Mouse (Mus musculus) lung, postnatal 4 days (tissue): Measurements from ENCODE around the gene Fkbp8.

Experiments
- DNase-seq, 2 experiments: peaks; one replicate each; pipeline ENCODE4 v3.0.0; 2021

Gene Fkbp8

GRCm38 (mm10) chr8:70529741-70530161 lies 2.2 kb downstream of the Fkbp8 start:
- no peak for DNase-seq

- DNase-seq, result no peak
Measured at GRCm38 (mm10) chr8:70530314-70530713, 2.8 kb downstream of the Fkbp8 start.

DNA sequence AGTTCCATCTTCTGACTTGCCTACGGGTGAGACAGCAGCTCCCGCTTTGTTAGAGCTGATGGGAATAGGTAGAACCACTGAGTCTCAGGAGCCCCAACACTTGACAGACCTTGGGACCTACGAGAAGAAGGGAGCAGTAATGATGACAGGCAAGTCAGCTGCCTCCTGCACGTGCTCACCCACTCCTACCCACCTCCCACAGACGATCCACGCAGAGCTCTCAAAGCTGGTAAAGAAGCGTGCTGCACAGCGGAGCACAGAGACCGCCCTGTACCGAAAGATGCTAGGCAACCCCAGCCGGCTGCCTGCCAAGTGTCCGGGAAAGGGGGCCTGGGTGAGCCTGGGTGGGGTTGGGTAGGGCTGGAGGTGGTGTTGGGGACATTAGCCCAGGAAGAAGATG lies 6.8 kb downstream of the Fkbp8 start:
- DNase-seq, result no peak

DNA sequence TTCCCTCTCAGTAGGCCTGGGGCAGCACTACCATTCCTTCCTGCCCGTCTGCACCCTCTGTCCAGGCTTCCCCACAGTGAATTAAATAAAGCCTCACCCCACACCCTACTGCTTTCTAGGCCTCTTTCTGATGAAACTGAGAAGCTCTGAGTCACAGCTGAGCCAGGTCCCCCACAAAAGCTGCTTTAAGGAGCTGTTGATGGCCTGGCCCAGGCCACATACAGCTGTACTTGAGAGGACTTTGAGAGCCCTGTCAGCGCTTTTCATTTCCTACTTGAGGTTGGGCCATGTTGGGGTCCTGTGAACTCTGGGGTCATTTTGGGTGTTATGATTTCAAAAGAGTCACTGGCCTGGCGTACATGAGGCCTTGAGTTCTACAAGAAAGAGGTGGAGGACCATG lies 7.7 kb downstream of the Fkbp8 start:
- DNase-seq, result peak; percentile 37 to 74

DNA sequence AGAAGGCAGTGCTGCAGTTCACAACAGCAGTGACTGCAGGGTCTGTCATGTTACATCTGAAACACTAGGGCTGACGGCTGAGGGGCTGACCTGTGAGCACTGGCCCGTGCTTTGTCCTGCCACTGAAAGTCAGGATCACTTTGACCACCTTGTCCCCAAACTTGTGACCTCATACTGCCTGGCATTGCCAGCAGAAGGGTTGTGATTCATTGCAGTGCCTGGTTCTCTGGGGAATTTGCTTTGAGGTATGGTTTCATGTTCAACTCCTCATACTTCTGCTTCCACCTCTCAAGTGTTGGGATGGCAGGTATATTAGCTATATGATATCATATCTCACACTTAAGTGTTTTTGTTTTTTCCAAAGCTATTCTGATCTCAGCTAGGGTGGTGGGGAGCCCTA lies 8.2 kb downstream of the Fkbp8 start:
- DNase-seq, result no peak

GRCm38 (mm10) chr8:70538024-70538579 lies 10.6 kb downstream of the Fkbp8 start:
- peak; percentile 84 to 90 for DNase-seq

GRCm38 (mm10) chr8:70538633-70539076 lies 11.1 kb downstream of the Fkbp8 start:
- peak; percentile 99 to 100 for DNase-seq

DNA sequence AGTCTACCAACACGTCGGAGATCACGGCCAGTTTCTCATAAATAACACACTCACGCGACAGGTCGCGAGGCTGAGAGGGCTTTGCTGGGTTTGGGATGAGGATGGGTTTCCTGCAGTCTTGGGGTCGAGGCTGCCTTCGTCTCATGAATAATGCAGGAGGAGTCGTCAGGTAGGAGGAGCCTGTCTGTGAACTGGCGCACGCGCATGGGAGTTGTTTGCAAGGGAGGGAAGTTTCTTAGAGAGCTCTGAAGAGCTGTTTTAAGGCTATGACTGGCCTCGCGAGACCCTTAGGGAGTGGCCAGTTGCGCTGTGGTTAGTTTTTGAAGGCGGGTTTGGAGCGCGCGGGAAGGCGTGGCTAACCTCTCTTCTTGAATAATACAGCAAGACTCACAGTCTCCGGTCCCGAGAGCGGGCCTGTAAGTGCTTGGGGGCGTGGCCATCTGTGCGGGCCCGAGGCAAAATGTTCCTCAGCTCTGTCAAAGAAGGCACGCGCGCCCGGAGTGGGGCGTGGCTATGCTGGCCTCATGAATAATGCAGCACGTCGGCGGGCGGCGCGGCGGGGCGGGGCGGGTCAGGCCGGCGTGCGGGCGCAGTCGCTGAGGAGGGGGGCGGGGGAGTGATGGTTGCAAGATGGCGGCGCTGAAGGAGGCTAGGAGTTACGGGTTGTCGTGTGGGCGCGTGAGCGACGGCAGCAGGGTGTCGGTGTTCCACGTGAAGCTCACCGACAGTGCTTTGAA lies 11.7 kb downstream of the Fkbp8 start, which contains the start of gene Ell:
TSS of gene Ell (plus strand) at position 381 of the 737 bp plus-strand sequence.
- DNase-seq, result peak; percentile 100

- peak in 1 of 2 experiments; percentile 21 for DNase-seq
Measured at GRCm38 (mm10) chr8:70540013-70540506, 12.5 kb downstream of the Fkbp8 start.

- no peak for DNase-seq
Measured at GRCm38 (mm10) chr8:70540507-70541071, 13.1 kb downstream of the Fkbp8 start.

DNA sequence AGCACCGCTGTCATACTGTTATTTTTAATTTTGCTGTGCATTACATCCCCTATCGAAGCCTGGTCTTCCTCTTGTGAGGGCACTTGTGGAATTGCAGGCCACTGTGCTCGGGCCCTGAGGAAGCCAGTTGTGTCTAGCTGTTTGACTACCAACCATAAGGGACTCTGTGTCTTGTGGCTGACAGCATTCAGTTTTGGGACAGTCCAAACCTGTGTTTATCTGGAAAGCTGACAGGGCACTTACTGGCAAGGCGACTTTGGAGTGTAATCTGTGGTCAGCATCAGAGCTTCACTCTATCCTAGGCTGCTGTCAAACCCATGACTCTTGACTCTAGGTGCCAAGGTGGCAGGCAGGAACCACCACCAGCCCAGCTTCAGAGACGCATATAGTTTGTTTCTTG lies 13.6 kb downstream of the Fkbp8 start:
- DNase-seq, result no peak

GRCm38 (mm10) chr8:70544200-70544687 lies 16.7 kb downstream of the Fkbp8 start:
- peak; percentile 75 to 83 for DNase-seq

- DNase-seq, result peak in 1 of 2 experiments; percentile 22
Measured at GRCm38 (mm10) chr8:70546412-70546811, 18.9 kb downstream of the Fkbp8 start.

DNA sequence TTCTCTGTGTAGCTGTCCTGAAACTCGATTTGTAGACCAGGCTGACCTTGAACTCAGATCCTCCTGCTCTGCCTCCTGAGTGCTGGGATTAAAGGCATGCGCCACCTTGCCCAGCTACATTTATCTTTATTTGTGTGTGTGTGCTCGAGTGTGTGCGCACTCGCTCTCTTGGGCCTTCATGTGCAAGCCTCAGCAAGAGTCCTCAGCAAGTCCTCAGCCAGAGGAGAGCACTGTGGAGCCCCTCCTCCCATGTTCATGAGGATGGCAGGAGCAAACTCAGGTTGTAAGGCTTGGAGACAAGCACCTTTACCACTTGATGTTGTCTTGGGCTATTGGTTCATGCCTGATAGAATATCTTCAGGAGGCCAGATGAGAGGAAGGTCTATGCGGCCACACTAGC lies 20.2 kb downstream of the Fkbp8 start:
- peak in 1 of 2 experiments; percentile 58 for DNase-seq

DNA sequence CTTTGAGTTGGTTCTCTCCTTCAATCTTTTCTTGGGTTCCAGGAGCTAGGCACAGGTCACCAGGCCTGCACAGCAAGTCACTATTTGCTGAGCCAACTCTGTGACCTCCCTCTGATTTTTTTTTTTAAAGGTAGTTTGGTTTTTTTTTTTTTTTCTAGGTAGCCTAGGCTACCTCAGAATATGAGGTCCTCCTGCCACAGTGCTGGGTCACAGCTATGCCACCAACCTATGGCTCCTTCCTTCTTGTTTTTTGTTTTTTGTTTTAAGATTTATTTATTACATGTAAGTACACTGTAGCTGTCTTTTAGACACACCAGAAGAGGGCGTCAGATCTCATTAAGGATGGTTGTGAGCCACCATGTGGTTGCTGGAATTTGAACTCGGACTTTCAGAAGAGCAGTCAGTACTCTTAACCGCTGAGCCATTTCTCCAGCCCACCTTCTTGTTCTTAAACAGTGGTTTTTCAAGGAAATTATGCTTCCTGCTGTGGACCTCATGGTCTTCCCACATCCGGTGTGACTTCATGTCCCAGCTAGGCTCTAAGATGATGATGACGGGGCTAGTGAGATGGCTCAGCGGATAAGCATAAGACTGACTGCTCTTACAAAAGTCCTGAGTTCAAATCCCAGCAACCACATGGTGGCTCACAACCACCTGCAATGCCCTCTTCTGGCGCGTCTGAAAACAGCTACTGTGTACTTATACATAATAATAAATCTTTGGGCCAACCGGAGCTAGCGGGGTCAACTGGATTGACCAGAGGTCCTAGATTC lies 22.1 kb downstream of the Fkbp8 start:
- DNase-seq, result no peak

DNA sequence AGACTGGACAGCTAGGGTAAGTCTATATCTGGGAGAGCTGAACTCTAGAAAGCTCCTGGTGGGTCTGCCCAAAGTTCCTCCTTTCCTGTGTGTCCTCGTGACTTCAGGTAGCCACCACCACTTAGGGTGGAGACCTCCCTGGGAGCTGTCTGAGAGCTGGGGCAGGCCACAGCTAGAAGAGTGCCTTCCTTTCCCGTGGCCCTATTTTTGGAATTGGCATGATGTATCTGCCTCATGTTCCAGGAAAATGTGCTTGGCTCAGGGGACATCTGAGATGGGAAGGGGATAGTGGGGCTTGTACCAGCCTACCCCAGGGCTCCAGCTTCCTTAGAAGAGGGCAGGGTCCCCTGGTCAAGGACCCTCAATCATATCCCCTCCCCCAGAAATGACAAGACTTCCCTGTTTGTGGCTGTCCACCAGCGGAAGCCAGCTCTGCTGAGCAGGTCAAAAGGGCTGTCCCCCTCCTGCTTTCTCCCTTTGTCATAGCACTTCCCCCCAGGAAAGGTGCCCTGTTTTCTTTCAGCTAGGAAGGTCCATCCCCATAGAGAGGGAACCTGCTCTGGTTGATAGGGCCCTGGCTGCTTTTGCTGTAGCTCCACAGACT lies 24.1 kb downstream of the Fkbp8 start:
- DNase-seq, result no peak

DNA sequence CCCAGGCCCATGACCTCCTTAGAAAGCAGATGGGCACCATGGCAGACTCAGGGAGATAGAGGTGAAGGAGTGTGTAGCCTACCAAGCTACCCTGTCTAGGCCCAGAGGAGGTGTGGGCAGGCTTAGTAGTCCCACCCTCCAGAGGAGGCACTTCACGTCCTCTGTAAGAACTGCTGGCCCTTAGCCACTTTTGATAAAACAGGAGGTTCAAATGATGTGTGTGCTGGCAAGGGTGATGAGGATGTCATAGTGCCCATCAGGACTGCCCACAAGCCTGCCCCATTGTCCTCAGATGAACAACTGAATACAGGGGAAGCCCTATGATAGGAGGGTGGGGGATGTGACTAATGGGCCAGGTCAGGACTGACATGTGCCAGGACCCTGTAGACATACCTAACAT lies 25.3 kb downstream of the Fkbp8 start:
- DNase-seq, result no peak

GRCm38 (mm10) chr8:70553740-70554139 lies 26.2 kb downstream of the Fkbp8 start:
- peak; percentile 56 to 59 for DNase-seq

DNA sequence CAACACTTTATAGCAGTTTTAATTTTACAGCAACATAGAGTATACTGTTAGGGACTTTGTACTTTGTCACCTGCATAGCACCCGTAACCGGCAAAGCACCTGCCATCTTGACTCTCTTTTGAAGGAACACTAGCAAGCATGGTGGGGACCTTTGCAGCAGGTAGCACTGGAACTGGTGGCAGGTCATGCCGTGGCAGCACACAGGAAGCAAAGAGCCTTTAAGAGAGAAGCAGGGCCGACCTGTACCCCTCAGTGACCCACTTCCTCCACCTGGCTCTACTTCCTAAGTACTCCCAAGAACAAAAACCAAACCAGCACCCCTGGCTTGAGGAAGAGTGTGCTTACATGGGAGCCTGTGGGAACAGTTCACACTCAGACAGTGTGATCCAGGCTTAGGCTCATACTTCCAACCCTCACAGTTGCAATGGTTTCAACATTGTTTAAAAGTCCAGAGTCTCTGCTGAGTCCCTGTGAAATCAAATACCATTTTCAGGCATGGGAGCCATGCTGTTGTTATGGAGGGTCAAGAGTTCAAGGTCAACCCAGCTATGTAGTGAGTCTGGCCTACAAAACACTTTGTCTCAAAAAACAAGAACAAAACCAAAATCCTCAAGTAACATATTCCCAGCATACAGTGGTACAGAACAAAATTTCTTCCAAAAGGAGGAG lies 27.7 kb downstream of the Fkbp8 start:
- no peak for DNase-seq

DNA sequence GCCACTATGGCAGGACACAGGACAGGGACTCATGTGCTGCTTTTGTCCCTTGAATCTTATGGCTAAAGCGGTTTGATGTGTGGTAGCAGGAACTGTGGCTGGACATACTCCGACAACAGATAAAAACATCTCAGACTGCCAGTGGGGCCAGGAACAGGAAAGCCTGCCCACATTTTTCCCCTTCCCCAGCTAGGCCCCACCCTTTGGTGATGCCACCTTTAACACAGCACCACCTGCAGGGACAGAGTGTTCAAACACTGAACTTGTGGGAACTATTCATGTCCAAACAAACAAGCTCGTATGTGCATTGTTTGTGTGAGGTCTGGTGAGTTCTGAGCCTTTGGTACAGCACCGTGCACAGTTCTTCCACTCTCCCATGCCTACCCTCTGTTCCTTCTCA lies 30.8 kb downstream of the Fkbp8 start:
- peak in 1 of 2 experiments; percentile 40 for DNase-seq

DNA sequence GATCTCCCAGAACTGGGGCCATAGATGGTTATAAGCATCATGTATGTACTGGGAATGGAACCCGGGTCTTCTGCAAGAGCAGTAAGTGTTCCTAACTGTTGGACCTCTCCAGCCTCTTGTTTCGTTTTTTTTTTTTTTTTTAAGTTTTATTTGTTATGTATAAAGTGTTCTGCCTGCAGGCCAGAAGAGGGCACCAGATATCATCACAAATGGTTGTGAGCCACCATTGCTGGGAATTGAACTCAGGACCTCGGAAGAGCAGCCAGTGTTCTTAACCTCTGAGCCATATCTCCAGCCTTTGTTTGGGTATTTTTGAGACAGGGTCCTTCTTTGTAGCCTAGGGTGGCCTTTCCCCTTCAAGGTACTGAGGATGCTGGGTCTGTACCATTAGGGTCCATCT lies 31.5 kb downstream of the Fkbp8 start:
- DNase-seq, result no peak

DNA sequence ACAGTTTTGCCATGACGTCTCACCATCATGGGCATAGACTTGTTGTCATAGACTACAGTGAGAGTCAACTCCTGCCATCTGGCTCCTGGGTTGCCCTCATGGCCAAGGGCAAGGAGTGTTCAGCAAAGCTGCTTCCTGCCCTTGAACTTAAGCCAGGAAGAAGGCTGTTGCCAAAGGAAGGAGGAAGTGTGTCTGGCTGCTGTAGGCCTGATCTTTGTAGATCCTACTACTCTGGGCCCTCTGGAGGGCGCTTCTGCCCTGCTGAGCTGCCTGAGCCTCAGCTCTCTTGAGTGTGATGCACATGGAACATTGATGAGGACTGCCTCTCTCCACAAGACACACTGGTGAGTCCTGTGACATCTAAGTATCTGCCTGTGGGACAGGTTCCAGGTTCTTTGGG lies 32.6 kb downstream of the Fkbp8 start:
- DNase-seq, result peak; percentile 81 to 84
